Mouse (Mus musculus): ENCODE measurements around the gene Myadm.
"Not testable (repeated sequence)": the region's sequence is repeated elsewhere in the genome, so short reads cannot be mapped to it uniquely, and the experiment has no call there.

The Myadm gene

DNA sequence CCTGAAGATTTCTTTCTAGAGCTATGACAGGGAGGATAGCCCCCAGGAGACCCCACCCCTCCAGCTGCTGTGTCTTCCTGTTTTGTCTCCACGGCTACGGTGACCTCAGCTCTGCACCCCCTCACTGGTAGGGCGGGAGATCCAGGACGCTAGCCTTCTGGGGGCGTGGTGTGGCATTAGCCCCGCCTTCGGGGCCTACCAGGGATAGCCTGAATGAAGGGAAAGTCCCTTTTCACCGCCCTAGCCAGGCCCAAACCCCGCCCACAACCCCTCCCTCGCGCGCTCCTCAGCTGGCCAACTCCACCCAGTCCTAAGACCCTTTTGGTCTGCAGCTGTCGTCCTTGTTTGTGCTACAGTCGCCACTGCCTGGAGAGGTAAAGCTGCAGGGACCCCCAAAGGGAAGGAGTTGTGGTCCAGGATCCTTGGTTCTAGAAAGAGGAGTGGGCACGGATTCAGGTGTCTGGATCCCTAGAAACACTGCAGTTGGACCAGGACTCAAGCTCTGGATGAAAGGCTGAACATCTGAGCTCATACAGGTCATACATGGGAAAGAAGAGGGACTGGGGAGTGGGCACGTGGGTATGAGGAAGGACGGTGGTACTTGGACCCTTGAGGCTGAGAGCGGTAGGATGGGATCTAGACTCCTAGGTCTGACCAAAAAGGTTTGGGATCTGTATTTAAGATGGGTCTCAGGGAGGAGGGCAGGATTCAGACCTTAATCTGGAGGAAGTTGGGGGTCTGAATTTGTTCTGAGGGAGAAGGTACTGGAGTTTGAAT is 1.6 kb downstream of the Myadm start:
- peak; percentile 96 for DNase-seq (ENCODE audit: low spot score)

- no peak for DNase-seq (ENCODE audit: low spot score)
Observed at GRCm38 (mm10) chr7:3291197-3291596, 2.3 kb downstream of the Myadm start.

- no peak for DNase-seq (ENCODE audit: low spot score)
Observed at GRCm38 (mm10) chr7:3291764-3292163, 2.9 kb downstream of the Myadm start.

GRCm38 (mm10) chr7:3292271-3292670 is 3.4 kb downstream of the Myadm start:
- not testable (repeated sequence) for DNase-seq (ENCODE audit: low spot score)

GRCm38 (mm10) chr7:3292791-3293190 is 3.9 kb downstream of the Myadm start:
- DNase-seq (ENCODE audit: low spot score): peak; percentile 93

DNA sequence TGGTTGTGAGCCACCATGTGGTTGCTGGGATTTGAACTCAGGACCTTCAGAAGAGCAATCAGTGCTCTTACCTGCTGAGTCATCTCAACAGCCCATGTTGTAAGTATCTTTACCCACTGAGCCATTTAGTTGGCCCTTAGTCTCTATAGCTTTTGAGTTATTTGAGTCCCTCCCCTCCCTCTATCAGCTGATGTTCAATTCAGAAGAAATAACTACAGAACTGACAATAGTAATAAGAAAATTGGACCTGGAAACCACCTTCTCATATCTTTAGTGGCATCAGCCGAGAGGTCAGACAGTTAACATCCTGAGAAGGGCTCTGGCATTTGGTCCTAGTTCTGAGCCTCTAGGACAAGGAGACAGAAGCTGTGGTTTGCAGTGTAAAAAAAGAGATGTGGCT is 5.9 kb downstream of the Myadm start:
- no peak for DNase-seq (ENCODE audit: low spot score)

DNA sequence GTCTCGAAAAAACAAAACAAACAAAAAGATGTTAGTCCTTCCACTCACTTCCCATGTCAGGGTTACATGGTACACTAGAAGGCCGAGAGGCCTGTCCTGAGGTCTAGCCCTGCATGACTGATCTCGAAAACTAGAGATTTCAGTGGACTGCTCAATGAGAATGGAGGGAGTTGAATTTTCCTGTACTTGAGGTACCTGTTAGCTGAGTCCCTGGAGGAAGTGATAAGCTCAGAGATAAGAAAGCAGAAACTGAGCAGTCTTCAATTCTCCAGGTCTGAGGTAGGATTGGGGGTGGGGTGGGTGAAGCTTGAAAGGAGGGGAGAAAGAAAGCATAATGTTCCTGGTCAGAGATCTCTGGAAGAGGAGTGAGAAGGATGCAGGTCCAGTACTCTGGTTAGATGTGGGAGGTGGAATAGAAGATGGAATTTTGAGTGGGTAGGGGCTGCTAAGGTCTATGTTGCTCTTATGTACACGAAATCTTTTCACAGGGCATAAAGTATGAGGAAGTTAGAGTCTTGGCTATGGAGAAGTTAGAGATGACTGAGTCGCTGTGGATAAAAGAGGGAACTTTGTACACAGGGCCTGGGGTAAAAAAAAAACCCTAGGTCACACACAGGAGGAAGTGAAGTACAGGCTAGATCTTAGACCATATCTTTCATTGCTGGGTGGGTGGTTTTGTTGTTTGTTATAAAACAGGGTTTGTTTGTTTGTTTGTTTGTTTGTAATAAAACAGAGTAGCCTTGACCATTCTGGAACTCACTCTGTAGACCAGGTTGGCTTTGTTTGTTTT is 6.6 kb downstream of the Myadm start:
- DNase-seq (ENCODE audit: low spot score): no peak

- DNase-seq (ENCODE audit: low spot score): no peak
Observed at GRCm38 (mm10) chr7:3296711-3297110, 7.8 kb downstream of the Myadm start.

DNA sequence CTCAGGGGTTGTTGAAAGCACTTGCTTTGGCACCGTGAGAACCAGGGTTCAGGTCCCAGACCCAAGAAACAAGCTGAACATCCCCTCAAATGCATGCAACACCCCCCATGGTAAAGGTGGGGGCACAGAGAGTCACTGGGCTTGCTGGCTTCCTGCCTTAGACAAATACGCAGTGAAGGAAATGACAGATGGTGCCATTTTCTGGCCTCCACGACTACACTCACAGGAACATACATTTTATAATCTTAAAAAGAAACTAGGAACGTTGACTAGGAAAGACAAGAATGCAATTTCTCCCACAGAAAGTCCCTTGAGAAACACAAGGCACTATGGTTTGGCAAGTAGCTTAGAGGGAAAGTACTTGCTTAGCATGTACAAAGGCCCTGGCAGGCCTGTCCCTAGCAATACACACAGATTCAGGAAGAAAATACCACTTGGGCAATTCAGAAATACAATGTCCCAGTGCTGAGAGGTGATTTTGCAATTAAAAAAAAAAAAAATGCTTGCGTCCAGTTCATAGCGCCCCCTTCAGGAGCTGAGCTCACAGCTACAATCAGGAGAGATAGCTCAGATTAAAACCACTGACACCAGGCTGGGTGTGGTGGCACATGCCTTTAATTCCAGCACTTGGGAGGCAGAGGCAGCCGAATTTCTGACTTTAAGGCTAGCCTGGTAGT is 11.2 kb downstream of the Myadm start:
- DNase-seq (ENCODE audit: low spot score): no peak

DNA sequence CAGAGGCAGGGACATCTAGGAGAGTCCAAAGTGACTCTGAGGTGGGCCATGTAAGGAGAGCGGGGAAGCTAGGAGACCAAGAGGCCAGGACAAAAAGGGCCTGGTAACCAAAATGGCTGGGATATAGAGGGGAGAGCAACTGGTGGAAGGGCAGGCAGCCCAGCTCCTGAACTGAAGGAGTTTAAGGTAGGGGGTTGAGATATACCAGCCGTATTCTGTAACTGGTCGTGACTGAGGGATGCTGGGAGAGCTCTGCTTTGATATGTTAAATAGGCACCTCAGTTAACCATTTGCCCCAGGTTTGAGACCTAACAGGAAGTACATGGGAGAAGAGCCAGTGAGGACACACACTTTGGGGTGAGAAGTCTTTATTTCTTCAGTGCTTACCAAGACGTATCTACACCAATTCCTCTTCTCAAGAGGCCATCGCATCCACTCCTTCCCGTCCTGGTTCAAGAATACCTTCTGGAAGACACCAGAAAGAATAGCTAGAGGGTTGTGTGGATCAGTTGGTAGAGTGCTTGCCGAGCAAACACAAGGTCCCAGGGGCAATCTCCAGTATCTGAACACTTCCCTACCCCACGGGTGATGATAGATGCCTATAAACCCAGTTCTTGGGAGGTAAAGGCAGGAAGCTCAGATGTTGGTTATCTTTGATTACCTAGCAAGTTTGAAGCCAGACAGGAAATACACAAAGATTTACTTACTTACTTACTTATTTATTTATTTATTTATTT is 12.2 kb downstream of the Myadm start:
- DNase-seq (ENCODE audit: low spot score): no peak

GRCm38 (mm10) chr7:3301628-3302555 is 13.0 kb downstream of the Myadm start:
- DNase-seq (ENCODE audit: low spot score): no peak

DNA sequence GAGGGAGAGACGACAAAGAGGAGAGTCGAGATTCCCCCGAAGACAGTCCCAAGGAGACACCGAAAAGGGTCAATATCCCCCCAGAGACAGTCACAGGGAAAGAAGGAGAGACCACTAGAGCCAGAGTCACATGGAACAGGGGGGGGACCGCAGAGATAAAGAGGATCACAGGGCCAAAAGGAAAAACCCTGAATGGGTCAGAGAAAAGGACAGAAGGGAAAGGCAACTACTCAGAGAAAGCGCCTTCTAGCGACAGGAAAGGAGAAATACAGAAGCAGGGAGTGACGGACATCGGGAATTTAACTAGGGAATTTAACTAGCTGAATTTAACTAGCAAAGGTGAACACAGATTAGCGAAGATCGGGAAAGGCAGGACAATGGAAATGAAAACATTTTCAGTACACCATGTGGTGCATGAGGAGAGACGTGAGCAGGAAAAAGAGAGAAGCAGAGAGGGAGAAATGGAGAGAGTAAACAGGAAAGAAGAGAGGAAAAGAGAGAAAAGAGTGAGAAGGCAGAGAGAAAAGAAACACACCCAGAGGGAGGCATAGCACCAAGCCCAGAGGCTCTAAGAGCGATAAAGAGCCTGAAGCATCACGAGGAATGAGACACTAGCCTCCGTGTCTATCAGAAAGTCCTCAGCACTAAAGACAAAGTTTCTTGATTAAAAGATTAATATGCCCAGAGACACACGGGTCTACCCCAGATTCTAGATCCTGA is 13.8 kb downstream of the Myadm start:
- no peak for DNase-seq (ENCODE audit: low spot score)

GRCm38 (mm10) chr7:3303276-3303781 is 14.4 kb downstream of the Myadm start:
- DNase-seq (ENCODE audit: low spot score): no peak

DNA sequence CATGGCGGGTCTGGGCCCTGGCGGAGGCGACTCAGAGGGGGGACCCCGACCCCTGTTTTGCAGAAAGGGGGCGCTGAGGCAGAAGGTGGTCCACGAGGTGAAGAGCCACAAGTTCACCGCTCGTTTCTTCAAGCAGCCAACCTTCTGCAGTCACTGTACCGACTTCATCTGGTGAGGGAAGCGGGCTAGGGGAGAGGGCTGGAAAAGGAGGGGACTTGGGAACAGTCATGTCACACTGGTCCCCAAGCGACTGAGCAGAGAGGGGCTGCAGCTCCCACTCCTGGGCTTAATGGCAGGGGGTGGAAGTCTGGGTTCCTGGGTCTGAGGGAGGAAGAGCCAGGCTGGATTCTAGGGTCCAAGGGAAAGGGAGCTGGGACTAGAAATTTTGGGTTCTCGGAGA is 14.9 kb downstream of the Myadm start:
- no peak for DNase-seq (ENCODE audit: low spot score)

DNA sequence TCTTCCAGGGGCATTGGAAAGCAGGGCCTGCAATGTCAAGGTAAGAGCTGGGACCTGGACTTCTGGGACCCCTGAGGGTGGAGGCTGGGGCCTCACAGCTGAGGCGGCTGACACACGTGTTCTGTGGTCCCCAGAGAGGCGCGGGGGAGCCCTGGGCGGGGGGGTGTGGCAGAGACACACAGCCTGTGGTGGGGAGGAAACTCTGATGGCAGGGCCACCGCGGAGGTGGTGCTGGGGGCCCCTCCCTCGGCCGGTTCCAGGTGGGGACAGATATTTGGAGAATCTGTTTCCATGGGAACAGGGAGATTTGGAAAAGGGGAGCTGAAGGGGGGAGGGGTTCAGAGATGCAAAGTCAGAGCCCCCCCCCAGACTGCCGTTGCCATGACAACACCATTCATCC is 15.4 kb downstream of the Myadm start:
- no peak for DNase-seq (ENCODE audit: low spot score)

- DNase-seq (ENCODE audit: low spot score): no peak
Observed at GRCm38 (mm10) chr7:3306400-3306799, 17.5 kb downstream of the Myadm start.

DNA sequence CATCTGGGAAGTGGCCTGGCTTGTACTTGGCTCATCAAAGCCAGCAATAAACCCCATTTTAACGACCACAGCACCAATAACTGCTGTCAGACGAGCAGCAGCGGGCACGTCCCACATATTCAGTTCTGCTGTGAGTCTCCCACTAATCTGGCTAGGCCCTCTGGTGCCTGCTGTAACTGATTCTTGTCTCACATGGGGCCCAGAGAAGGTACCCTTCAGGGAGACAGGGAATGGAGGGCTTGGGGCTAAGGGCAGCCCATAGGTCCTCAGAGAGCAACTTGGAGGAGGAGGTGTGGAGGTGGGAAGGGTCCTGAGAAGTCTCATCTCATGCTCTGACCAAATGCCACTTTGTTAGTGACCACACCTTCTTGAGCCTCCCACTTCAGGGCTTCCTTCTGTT is 19.8 kb downstream of the Myadm start:
- DNase-seq (ENCODE audit: low spot score): no peak

- DNase-seq (ENCODE audit: low spot score): no peak
Observed at GRCm38 (mm10) chr7:3310233-3310632, 21.4 kb downstream of the Myadm start.

- DNase-seq (ENCODE audit: low spot score): no peak
Observed at GRCm38 (mm10) chr7:3313571-3313970, 24.7 kb downstream of the Myadm start.

DNA sequence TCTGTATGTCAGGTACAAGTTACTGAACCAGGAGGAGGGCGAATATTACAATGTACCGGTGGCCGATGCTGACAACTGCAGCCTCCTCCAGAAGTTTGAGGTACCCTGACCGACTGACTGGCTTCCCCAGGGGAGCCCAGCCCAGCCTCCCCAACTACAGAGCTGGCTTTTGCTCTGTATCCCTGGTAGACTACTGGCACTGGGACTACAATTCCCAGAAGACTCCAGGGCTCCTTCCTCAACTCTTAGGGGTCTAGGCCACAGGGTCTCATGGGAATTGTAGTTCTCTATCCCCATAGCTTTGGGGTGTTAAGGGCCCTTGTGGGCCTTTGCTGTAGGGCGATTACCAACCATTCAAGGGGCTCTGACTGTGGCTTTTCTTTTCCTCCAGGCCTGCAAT is 25.2 kb downstream of the Myadm start:
- DNase-seq (ENCODE audit: low spot score): no peak

Measured in ovary, adult 18-20 months (tissue).